Mouse (Mus musculus): ENCODE results near the gene Gpd2. TPM values are rescaled to one million over a fixed set of nuclear protein-coding genes. Genes with fewer than 3 reads are reported as not detected.

Gpd2 gene
- polyA plus RNA-seq, 1 experiment from 2014 or later: 16.3 TPM

GRCm38 (mm10) chr2:57356222-57356822 is 118.9 kb downstream of the Gpd2 start:
- no peak overlapping the region for H3K4me2 ChIP-seq
- 77% methylated on average over 12 of the region's 12 CpGs for WGBS
- H3K27me3 ChIP-seq (ENCODE audit: insufficient read depth, low read length): no peaks in the 10 kb centered on the region
- no peak overlapping the region for H3K9ac ChIP-seq
- TF ChIP-seq CTCF (IDR thresholded peaks at IDR 0.05; ENCODE audit: low read depth): no peak
- no peaks in the 10 kb centered on the region for H3K9me3 ChIP-seq (ENCODE audit: low read depth, low read length)
- H3K27ac ChIP-seq (ENCODE audit: low read depth): no peak overlapping the region
- H3K36me3 ChIP-seq (ENCODE audit: insufficient read depth): no peaks in the 10 kb centered on the region
- DNase-seq: no peak
- no peak for ATAC-seq (ENCODE audit: insufficient read depth)
- H3K4me1 ChIP-seq (ENCODE audit: insufficient read depth): no peaks in the 10 kb centered on the region
- no peak overlapping the region for H3K4me3 ChIP-seq (ENCODE audit: low read depth, low read length)

DNA sequence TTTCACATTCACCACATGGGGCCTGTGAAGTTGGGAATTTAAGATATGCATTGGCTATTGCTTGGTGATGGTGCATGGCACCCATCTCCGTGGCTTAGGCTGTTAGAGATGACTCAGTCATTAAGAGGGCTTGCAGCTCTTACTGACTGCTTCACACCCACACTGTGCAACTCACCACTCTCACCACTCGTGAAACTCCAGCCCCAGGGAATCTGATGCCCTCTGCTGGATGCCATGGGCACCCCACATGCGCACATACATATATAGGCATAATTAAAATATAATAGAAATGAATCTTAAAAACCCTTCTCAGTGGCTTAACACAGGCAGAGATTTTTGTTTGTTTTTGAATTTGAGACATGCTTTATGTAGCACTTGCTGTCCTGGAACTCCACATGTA is 125.1 kb downstream of the Gpd2 start:
- Histone ChIP-seq H3K9ac (no peak overlapping the region), H3K4me2 (no peak overlapping the region), H3K27me3 (ENCODE audit: insufficient read depth, low read length) (no peaks in the 10 kb centered on the region), H3K36me3 (ENCODE audit: insufficient read depth) (no peaks in the 10 kb centered on the region), H3K27ac (ENCODE audit: low read depth) (no peak overlapping the region), H3K4me3 (ENCODE audit: low read depth, low read length) (no peak overlapping the region), H3K4me1 (ENCODE audit: insufficient read depth) (no peaks in the 10 kb centered on the region), H3K9me3 (ENCODE audit: low read depth, low read length) (no peaks in the 10 kb centered on the region)
- ATAC-seq (ENCODE audit: insufficient read depth): no peak
- no peak for DNase-seq
- peak; percentile 25; the same call in 1 of the 2 replicates for TF ChIP-seq CTCF (IDR thresholded peaks at IDR 0.05; ENCODE audit: low read depth)
- WGBS: 89% methylated on average over 3 of the region's 3 CpGs

DNA sequence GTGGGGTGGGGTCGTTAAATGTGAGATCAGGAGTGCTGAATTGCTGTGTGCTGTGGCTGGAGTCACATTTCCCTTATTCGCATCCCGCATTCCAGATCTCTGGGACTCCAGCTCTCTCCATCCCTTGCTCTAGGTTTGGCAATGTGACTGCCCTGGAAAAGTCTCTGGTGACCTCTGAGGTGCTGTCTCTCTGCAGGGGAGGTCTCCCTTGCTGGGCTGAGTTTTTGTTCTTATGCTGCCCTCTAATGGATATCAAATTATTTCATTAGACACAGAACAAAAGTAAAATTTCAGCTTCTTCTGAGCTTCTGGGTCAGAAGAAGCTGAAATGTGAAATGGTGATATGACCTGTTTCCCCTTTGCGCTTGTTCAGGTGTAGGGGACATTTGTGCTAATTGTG is 137.2 kb downstream of the Gpd2 start:
- Histone ChIP-seq H3K4me2 (no peak overlapping the region), H3K4me3 (ENCODE audit: low read depth, low read length) (no peak overlapping the region), H3K27me3 (ENCODE audit: insufficient read depth, low read length) (no peaks in the 10 kb centered on the region), H3K27ac (ENCODE audit: low read depth) (no peak overlapping the region), H3K4me1 (ENCODE audit: insufficient read depth) (no peaks in the 10 kb centered on the region), H3K9me3 (ENCODE audit: low read depth, low read length) (no peaks in the 10 kb centered on the region), H3K9ac (no peak overlapping the region), H3K36me3 (ENCODE audit: insufficient read depth) (no peaks in the 10 kb centered on the region)
- DNase-seq: peak; percentile 47
- TF ChIP-seq CTCF (IDR thresholded peaks at IDR 0.05; ENCODE audit: low read depth): peak; percentile 45
- no peak; the same call in 1 of the 2 replicates for ATAC-seq (ENCODE audit: insufficient read depth)
- WGBS: 45% methylated on average over 4 of the region's 4 CpGs

- DNase-seq: no peak
Observed at GRCm38 (mm10) chr2:57375138-57375837, 137.9 kb downstream of the Gpd2 start.

DNA sequence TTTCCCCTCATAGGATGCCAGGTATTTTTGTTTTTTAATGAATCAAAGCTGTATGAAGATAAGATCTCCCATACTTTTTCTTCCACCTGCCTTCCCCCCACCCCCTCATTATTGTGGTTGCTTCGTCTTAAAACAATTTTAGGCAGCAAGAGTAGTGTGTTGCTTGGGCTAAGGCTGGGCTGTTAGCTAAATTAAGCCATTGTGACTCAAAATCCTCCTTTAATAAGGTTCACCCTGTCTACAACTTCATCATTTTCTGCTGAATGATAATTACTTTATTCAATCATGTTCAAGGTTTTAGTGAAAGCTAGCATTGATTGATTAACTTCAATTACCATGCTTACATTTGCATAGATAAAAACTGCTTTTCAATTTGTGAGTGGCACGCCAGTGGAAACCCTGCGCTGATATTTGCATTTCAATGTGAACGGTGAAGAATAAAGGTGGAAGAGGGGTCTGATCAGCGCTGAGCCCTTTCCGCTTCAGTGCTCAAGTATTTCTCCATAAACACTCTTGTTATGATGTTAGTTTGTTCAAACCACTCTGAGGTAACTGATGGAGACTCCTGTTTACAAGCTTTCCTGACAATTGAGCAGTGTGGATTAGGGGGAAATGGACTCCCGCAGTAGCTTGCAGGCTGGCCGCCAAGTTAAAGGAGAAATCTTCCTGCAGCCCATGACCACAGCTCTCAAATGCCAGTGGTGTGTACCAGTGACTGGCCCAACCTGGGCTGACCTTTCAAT is 140.9 kb downstream of the Gpd2 start:
- Histone ChIP-seq H3K4me2 (no peak overlapping the region), H3K4me3 (ENCODE audit: low read depth, low read length) (no peak overlapping the region), H3K4me1 (ENCODE audit: insufficient read depth) (no peaks in the 10 kb centered on the region), H3K9me3 (ENCODE audit: low read depth, low read length) (no peaks in the 10 kb centered on the region), H3K27ac (ENCODE audit: low read depth) (no peak overlapping the region), H3K36me3 (ENCODE audit: insufficient read depth) (no peaks in the 10 kb centered on the region), H3K27me3 (ENCODE audit: insufficient read depth, low read length) (no peaks in the 10 kb centered on the region), H3K9ac (no peak overlapping the region)
- 29% methylated on average over 8 of the region's 8 CpGs for WGBS
- DNase-seq (no peak), ATAC-seq (ENCODE audit: insufficient read depth) (no peak)
- no peak for TF ChIP-seq CTCF (IDR thresholded peaks at IDR 0.05; ENCODE audit: low read depth)

More at GRCm38 (mm10) chr2:57375138-57375837, 137.9 kb downstream of the Gpd2 start:
- no peaks in the 10 kb centered on the region for H3K4me1 ChIP-seq (ENCODE audit: insufficient read depth)
- no peak overlapping the region for H3K9ac ChIP-seq
- no peaks in the 10 kb centered on the region for H3K9me3 ChIP-seq (ENCODE audit: low read depth, low read length)
- no peak overlapping the region for H3K27ac ChIP-seq (ENCODE audit: low read depth)
- 86% methylated on average over 7 of the region's 7 CpGs for WGBS
- ATAC-seq (ENCODE audit: insufficient read depth): no peak
- TF ChIP-seq CTCF (IDR thresholded peaks at IDR 0.05; ENCODE audit: low read depth): no peak
- H3K4me3 ChIP-seq (ENCODE audit: low read depth, low read length): no peak overlapping the region
- no peaks in the 10 kb centered on the region for H3K27me3 ChIP-seq (ENCODE audit: insufficient read depth, low read length)
- H3K36me3 ChIP-seq (ENCODE audit: insufficient read depth): no peaks in the 10 kb centered on the region
- H3K4me2 ChIP-seq: no peak overlapping the region

DNA sequence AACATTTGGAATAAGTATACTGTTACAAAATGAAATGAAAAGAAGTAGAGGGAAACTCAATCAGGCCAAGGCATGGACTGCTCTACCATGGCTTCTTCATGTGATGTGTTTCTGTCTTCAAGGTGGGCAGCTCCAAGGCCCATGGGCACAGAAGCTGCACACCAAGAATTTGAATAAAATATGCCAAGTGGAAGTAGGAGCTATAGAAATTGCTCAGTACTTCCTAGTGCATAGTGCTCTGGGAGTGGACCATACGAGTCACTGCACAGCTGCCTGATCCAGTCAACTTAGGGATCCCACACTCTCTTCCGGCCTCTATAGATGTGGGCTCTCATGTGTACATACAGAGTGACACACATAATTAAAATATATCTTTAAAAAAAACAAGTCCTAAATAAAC is 147.2 kb downstream of the Gpd2 start:
- H3K27ac ChIP-seq (ENCODE audit: low read depth): no peak overlapping the region
- ATAC-seq (ENCODE audit: insufficient read depth): no peak
- no peak overlapping the region for H3K4me2 ChIP-seq
- 81% methylated on average over 2 of the region's 2 CpGs for WGBS
- H3K27me3 ChIP-seq (ENCODE audit: insufficient read depth, low read length): no peaks in the 10 kb centered on the region
- H3K4me3 ChIP-seq (ENCODE audit: low read depth, low read length): no peak overlapping the region
- no peak for TF ChIP-seq CTCF (IDR thresholded peaks at IDR 0.05; ENCODE audit: low read depth)
- DNase-seq: no peak
- H3K9me3 ChIP-seq (ENCODE audit: low read depth, low read length): no peaks in the 10 kb centered on the region
- no peaks in the 10 kb centered on the region for H3K36me3 ChIP-seq (ENCODE audit: insufficient read depth)
- no peak overlapping the region for H3K9ac ChIP-seq
- H3K4me1 ChIP-seq (ENCODE audit: insufficient read depth): no peaks in the 10 kb centered on the region

GRCm38 (mm10) chr2:57387816-57388215 is 150.4 kb downstream of the Gpd2 start:
- no peaks in the 10 kb centered on the region for H3K4me1 ChIP-seq (ENCODE audit: insufficient read depth)
- no peaks in the 10 kb centered on the region for H3K9me3 ChIP-seq (ENCODE audit: low read depth, low read length)
- TF ChIP-seq CTCF (IDR thresholded peaks at IDR 0.05; ENCODE audit: low read depth): no peak
- H3K27me3 ChIP-seq (ENCODE audit: insufficient read depth, low read length): no peaks in the 10 kb centered on the region
- H3K4me2 ChIP-seq: no peak overlapping the region
- no peak overlapping the region for H3K27ac ChIP-seq (ENCODE audit: low read depth)
- H3K4me3 ChIP-seq (ENCODE audit: low read depth, low read length): no peak overlapping the region
- WGBS: 58% methylated on average over 7 of the region's 7 CpGs
- no peak for ATAC-seq (ENCODE audit: insufficient read depth)
- H3K9ac ChIP-seq: no peak overlapping the region
- no peak for DNase-seq
- no peaks in the 10 kb centered on the region for H3K36me3 ChIP-seq (ENCODE audit: insufficient read depth)
